Mouse (Mus musculus) heart, postnatal 0 days (tissue): ENCODE measurements around the gene 4930442H23Rik. TPM values are rescaled to one million over a fixed set of nuclear protein-coding genes. Genes with fewer than 3 reads are reported as not detected.
A peak's percentile ranks its signal among the peaks of the same experiment; 100 is the strongest.

ENCODE experiments used
- ATAC-seq: fragments of 200-750 bp; cut with Nextera tagmentation; 2 replicates; pipeline ENCODE4 v1.8.0; 2017; ENCODE audit warnings: low read depth, moderate number of reproducible peaks, moderate library complexity; ENCODE audit not compliant: insufficient read depth
- DNase-seq: peaks from one replicate; pipeline ENCODE4 v3.0.0-alpha.2; 2016; ENCODE audit warnings: low spot score
- H3K27ac ChIP-seq: fragments of 300-500 bp; sonication (generic); 2 replicates; pipeline ENCODE4 v1.5.1; 2014; ENCODE audit warnings: low read depth, mild to moderate bottlenecking
- H3K27me3 ChIP-seq: fragments of 300-500 bp; sonication (generic); 2 replicates; pipeline ENCODE4 v1.6.1; 2014; ENCODE audit warnings: low read length, mixed read lengths; ENCODE audit not compliant: control insufficient read depth, insufficient read depth
- H3K36me3 ChIP-seq: fragments of 300-500 bp; sonication (generic); replicated peaks from 2 replicates; pipeline ENCODE4 v1.6.1; 2014; ENCODE audit warnings: low read length, mixed read lengths; ENCODE audit not compliant: control insufficient read depth, insufficient read depth
- H3K4me1 ChIP-seq: fragments of 300-500 bp; sonication (generic); 2 replicates; pipeline ENCODE4 v1.6.1; 2014; ENCODE audit warnings: antibody characterized with exemption; ENCODE audit not compliant: control insufficient read depth, insufficient read depth
- H3K4me2 ChIP-seq: fragments of 300-500 bp; sonication (generic); 2 replicates; pipeline ENCODE4 v1.6.1; 2014; ENCODE audit warnings: low read depth, mild to moderate bottlenecking, low read length, moderate library complexity
- H3K4me3 ChIP-seq: fragments of 300-500 bp; sonication (generic); 2 replicates; pipeline ENCODE4 v1.5.1; 2014; ENCODE audit warnings: low read depth, low read length
- H3K9ac ChIP-seq: fragments of 300-500 bp; sonication (generic); replicated peaks from 2 replicates; pipeline ENCODE4 v1.6.1; 2014; ENCODE audit warnings: low read depth, low read length, mixed read lengths
- H3K9me3 ChIP-seq: fragments of 300-500 bp; sonication (generic); replicated peaks from 2 replicates; pipeline ENCODE4 v1.6.1; 2016; ENCODE audit warnings: low read length; ENCODE audit not compliant: control insufficient read depth
- CTCF ChIP-seq: IDR thresholded peaks from 2 replicates; pipeline ENCODE4 v1.5.1; 2016; ENCODE audit warnings: antibody characterized with exemption, control low read depth, low read depth
- EP300 ChIP-seq: IDR thresholded peaks from 2 replicates; pipeline ENCODE4 v1.6.1; 2016; ENCODE audit warnings: antibody characterized with exemption, low read depth
- WGBS: fragments of 180-500 bp; shearing (Covaris S2); extraction: QIAGEN DNeasy Blood & Tissue Kit; methylation state at CpG from one replicate; pipeline ENCODE4 v1.1.7; 2014; 5-methylcytosine and 5-hydroxymethylcytosine counted together
- polyA plus RNA-seq: library from polyadenylated mRNA; unstranded; fragments of >200 nt; fragmentation: Nextera tagmentation; extraction: Ambion mirVana; gene quantifications from 2 replicates; pipeline ENCODE4 v1.2.1, GENCODE M21; 2015
- total RNA-seq: library from RNA; depleted of rRNA; stranded (reverse); fragments of >200 nt; gene quantifications from 2 replicates; pipeline ENCODE4 v1.2.3, GENCODE M21; 2014; ENCODE audit warnings: low replicate concordance

4930442H23Rik gene
- total and polyA plus RNA-seq, 2 experiments from 2014 or later, result 0.12 TPM; not detected in 1

GRCm38 (mm10) chr10:81200605-81201287 lies 17.1 kb upstream of the 4930442H23Rik start:
- Histone ChIP-seq H3K4me1 (peaks cover 29% of the 10 kb centered on the region), H3K36me3 (no peaks in the 10 kb centered on the region), H3K9me3 (no peaks in the 10 kb centered on the region), H3K9ac (peak overlapping the region; percentile 47), H3K27ac (peak overlapping the region; percentile 98), H3K4me3 (no peak overlapping the region), H3K27me3 (no peaks in the 10 kb centered on the region), H3K4me2 (0 out of 2 replicates have a peak overlapping the region, but pooled peaks have one; percentile 12)
- WGBS, result 50% methylated on average over 20 of the region's 20 CpGs
- DNase-seq (peak; percentile 12), ATAC-seq (no peak)
- TF ChIP-seq CTCF, result no peak
- TF ChIP-seq EP300, result 0 out of 2 replicates have a peak, but pooled peaks have one; percentile 19

- peak overlapping the region; percentile 28 for H3K4me2 ChIP-seq
- H3K9ac ChIP-seq, result peak overlapping the region; percentile 47; the same call in 1 of the 2 replicates
- H3K9me3 ChIP-seq, result no peaks in the 10 kb centered on the region
- no peaks in the 10 kb centered on the region for H3K36me3 ChIP-seq
- DNase-seq, result peak; percentile 9
- H3K27ac ChIP-seq, result peak overlapping the region; percentile 98
- H3K4me3 ChIP-seq, result no peak overlapping the region
- H3K27me3 ChIP-seq, result no peaks in the 10 kb centered on the region
- TF ChIP-seq CTCF (no peak), EP300 (no peak)
- no peak for ATAC-seq
- 63% methylated on average over 13 of the region's 13 CpGs for WGBS
- H3K4me1 ChIP-seq, result peaks cover 29% of the 10 kb centered on the region
Measured at GRCm38 (mm10) chr10:81200141-81200540, 16.5 kb upstream of the 4930442H23Rik start.

GRCm38 (mm10) chr10:81198990-81199389 lies 15.3 kb upstream of the 4930442H23Rik start:
- ATAC-seq, result no peak
- Histone ChIP-seq H3K4me1 (peaks cover 27% of the 10 kb centered on the region), H3K9ac (peak overlapping the region; percentile 47), H3K27ac (peak overlapping the region; percentile 98), H3K36me3 (no peaks in the 10 kb centered on the region), H3K9me3 (no peaks in the 10 kb centered on the region), H3K27me3 (no peaks in the 10 kb centered on the region), H3K4me3 (no peak overlapping the region), H3K4me2 (peak overlapping the region; percentile 28; the same call in 1 of the 2 replicates)
- no peak for DNase-seq
- no peak for TF ChIP-seq CTCF
- no peak for TF ChIP-seq EP300
- WGBS, result 75% methylated on average over 6 of the region's 6 CpGs

DNA sequence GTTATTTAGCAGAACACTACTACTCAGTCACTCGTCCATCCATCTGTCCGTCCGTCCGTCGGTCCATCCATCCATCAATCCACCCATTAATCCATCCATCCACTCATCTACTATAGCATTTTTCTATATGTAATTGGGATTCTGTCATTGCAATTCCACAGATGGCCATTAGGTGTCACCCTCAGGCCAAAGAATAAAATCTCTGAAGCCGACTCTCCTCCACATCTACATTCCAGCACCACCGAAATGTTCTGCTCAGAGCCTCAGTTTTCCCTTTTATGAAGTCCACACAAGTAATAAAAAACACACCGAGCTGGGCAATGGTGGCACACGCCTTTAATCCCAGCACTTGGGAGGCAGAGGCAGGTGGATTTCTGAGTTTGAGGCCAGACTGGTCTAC lies 14.6 kb upstream of the 4930442H23Rik start:
- Histone ChIP-seq H3K9ac (no peak overlapping the region), H3K27ac (peak overlapping the region; percentile 98), H3K4me2 (no peak overlapping the region), H3K4me3 (no peak overlapping the region), H3K9me3 (no peaks in the 10 kb centered on the region), H3K27me3 (no peaks in the 10 kb centered on the region), H3K36me3 (no peaks in the 10 kb centered on the region), H3K4me1 (peaks cover 21% of the 10 kb centered on the region)
- DNase-seq (peak; percentile 76), ATAC-seq (no peak)
- no peak for TF ChIP-seq EP300
- TF ChIP-seq CTCF, result peak; percentile 77
- WGBS, result 2% methylated on average over 9 of the region's 9 CpGs

DNA sequence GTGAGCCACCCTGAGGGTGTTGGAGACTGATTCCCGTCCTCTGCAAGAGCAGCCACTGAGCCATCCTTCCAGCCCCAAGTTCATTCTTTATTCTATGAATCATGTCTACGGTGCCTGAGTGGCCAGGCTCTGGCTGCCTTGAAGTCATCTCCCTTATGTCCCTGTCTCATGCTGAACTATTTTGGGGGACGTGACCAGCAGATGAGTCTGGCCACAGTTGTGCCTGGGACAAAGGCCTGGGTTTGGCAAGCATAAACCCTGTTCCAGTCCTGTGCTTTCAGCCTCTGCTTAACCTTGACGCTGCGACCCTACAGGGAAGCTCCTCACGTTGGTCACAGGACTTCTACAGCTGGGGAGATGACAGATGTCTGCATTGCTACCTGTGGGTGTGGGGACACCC lies 13.7 kb upstream of the 4930442H23Rik start:
- Histone ChIP-seq H3K4me3 (peak overlapping the region; percentile 9; the same call in 1 of the 2 replicates), H3K36me3 (no peaks in the 10 kb centered on the region), H3K27me3 (no peaks in the 10 kb centered on the region), H3K4me1 (peaks cover 27% of the 10 kb centered on the region), H3K4me2 (peak overlapping the region; percentile 62), H3K9me3 (no peaks in the 10 kb centered on the region), H3K9ac (peak overlapping the region; percentile 74), H3K27ac (peak overlapping the region; percentile 98)
- DNase-seq (peak; percentile 50), ATAC-seq (no peak)
- WGBS, result 21% methylated on average over 6 of the region's 6 CpGs
- TF ChIP-seq EP300, result peak; percentile 74; the same call in 1 of the 2 replicates
- TF ChIP-seq CTCF, result no peak
